In genomic region chr5:107133336-107133735, GRCm38 (mm10) we compare ENCODE assay signal across 29 mouse cellular contexts.
"Had no signal": no experiment of that assay in that cellular context is flagged by ENCODE, and none has a peak within 500 bp of the region (broad histone marks: within the 10 kb centered on the region; RNA-seq: fewer than 3 reads in every experiment).

No protein-coding gene starts in this region.

- H3K4me1 ChIP-seq: hindbrain, embryonic 13.5 days; hindbrain, embryonic 15.5 days; kidney, embryonic 15.5 days; liver, embryonic 13.5 days had no signal

- ATAC-seq: hindbrain, postnatal 0 days; intestine, embryonic 16.5 days had no signal

- H3K9ac ChIP-seq: heart, embryonic 13.5 days; heart, embryonic 15.5 days; hindbrain, embryonic 13.5 days; hindbrain, embryonic 15.5 days; kidney, embryonic 15.5 days; limb, embryonic 12.5 days; liver, embryonic 13.5 days had no signal

- H3K27me3 ChIP-seq: heart, embryonic 13.5 days; heart, embryonic 15.5 days; hindbrain, embryonic 13.5 days; hindbrain, embryonic 15.5 days; kidney, embryonic 15.5 days; limb, embryonic 12.5 days; liver, embryonic 13.5 days had no signal

- DNase-seq: gastrocnemius, postnatal 14 days; gastrocnemius, postnatal 36 days; heart, adult 11 months; heart, adult 2 months; heart, postnatal 14 days; heart, postnatal 36 days; kidney, adult 11 months; kidney, adult 2 months; kidney, adult 9 months; kidney, postnatal 14 days; kidney, postnatal 36 days; layer of hippocampus, adult 9-11 months; layer of hippocampus, postnatal 36 days; liver; liver, embryonic 13.5 days had no signal

- H3K4me3 ChIP-seq: heart, adult 2 months; heart, embryonic 13.5 days; heart, embryonic 15.5 days; hindbrain, embryonic 10.5 days; hindbrain, embryonic 13.5 days; hindbrain, embryonic 15.5 days; kidney, embryonic 15.5 days; left cerebral cortex, adult 2 months; limb, embryonic 10.5 days; limb, embryonic 12.5 days; liver, embryonic 13.5 days had no signal

- H3K4me2 ChIP-seq: heart, embryonic 11.5 days; heart, embryonic 13.5 days; heart, embryonic 15.5 days; hindbrain, embryonic 13.5 days; hindbrain, embryonic 15.5 days; kidney, embryonic 15.5 days; limb, embryonic 12.5 days; liver, embryonic 11.5 days; liver, embryonic 13.5 days had no signal

- H3K36me3 ChIP-seq: hindbrain, embryonic 15.5 days had no signal

- H3K9me3 ChIP-seq: heart, embryonic 13.5 days; heart, embryonic 15.5 days; hindbrain, embryonic 10.5 days; hindbrain, embryonic 13.5 days; hindbrain, embryonic 15.5 days; kidney, embryonic 15.5 days; limb, embryonic 10.5 days; limb, embryonic 12.5 days; liver, embryonic 13.5 days had no signal

- H3K27ac ChIP-seq: heart, adult 2 months; heart, embryonic 13.5 days; heart, embryonic 15.5 days; hindbrain, embryonic 10.5 days; hindbrain, embryonic 13.5 days; hindbrain, embryonic 15.5 days; hindbrain, postnatal 0 days; kidney, embryonic 15.5 days; kidney, postnatal 0 days; left cerebral cortex, adult 2 months; limb, embryonic 10.5 days; limb, embryonic 12.5 days; liver, embryonic 13.5 days had no signal
